In genomic region chrX:152151709-152152108, GRCm38 (mm10) we compare ENCODE assay signal across 8 mouse cellular contexts. TPM values are rescaled to one million over a fixed set of nuclear protein-coding genes. Genes with fewer than 3 reads are reported as not detected.
DNase-seq lines count a peak whose midpoint lies in the region; ATAC-seq and TF ChIP-seq lines count a peak whose summit lies in the region.

No protein-coding gene starts in this region.

- ATAC-seq in hindbrain, postnatal 0 days, result peak; percentile 72; the same call in 1 of the 2 replicates
- peak; percentile 60 for ATAC-seq in megakaryocyte, adult 5-6 weeks (ENCODE audit: poor library complexity, severe bottlenecking)

- H3K27ac ChIP-seq in heart, embryonic 10.5 days, result no peak overlapping the region
- no peak overlapping the region for H3K27ac ChIP-seq in hindbrain, postnatal 0 days

- peak; percentile 79 for TF ChIP-seq CTCF in hindbrain, postnatal 0 days (IDR thresholded peaks at IDR 0.05; ENCODE audit: low read depth)

- H3K27me3 ChIP-seq in heart, embryonic 10.5 days (ENCODE audit: insufficient read depth, poor library complexity, severe bottlenecking), result peaks cover 28% of the 10 kb centered on the region
- no peaks in the 10 kb centered on the region; the same call in 1 of the 2 replicates for H3K27me3 ChIP-seq in hindbrain, postnatal 0 days (ENCODE audit: insufficient read depth, low read length)

- no peaks in the 10 kb centered on the region for H3K4me1 ChIP-seq in heart, embryonic 10.5 days
- H3K4me1 ChIP-seq in hindbrain, postnatal 0 days (ENCODE audit: insufficient read depth, low read length), result no peaks in the 10 kb centered on the region

- H3K9me3 ChIP-seq in heart, embryonic 10.5 days, result no peaks in the 10 kb centered on the region
- no peaks in the 10 kb centered on the region for H3K9me3 ChIP-seq in hindbrain, postnatal 0 days (ENCODE audit: low read length)

- H3K4me2 ChIP-seq in hindbrain, postnatal 0 days (ENCODE audit: low read depth, low read length), result no peak overlapping the region

- 15% methylated on average over 6 of the region's 6 CpGs for WGBS in heart, embryonic 10.5 days
- 11% methylated on average over 6 of the region's 6 CpGs for WGBS in hindbrain, postnatal 0 days

- H3K9ac ChIP-seq in hindbrain, postnatal 0 days (replicated peaks; ENCODE audit: low read length), result no peak overlapping the region

- H3K36me3 ChIP-seq in heart, embryonic 10.5 days, result no peaks in the 10 kb centered on the region
- no peaks in the 10 kb centered on the region for H3K36me3 ChIP-seq in hindbrain, postnatal 0 days (ENCODE audit: insufficient read depth, low read length)

- H3K4me3 ChIP-seq in heart, embryonic 10.5 days, result no peak overlapping the region
- no peak overlapping the region for H3K4me3 ChIP-seq in hindbrain, postnatal 0 days (ENCODE audit: low read length)

- peak; percentile 45 to 84 for DNase-seq in heart, adult 18-20 months
- no peak for DNase-seq in heart, embryonic 10.5 days (ENCODE audit: low spot score)
- DNase-seq in 416B (ENCODE audit: low read depth) (peak; percentile 60), adipocyte (ENCODE audit: low spot score) (peak; percentile 71)
- DNase-seq in embryo, embryonic 9.5 days (ENCODE audit: extremely low spot score), result peak; percentile 35
- peak; percentile 79 for DNase-seq in hindbrain, postnatal 0 days (ENCODE audit: low spot score)
- peak; percentile 54 for DNase-seq in testis, postnatal 10 days (ENCODE audit: low spot score)

RNA-seq across cellular contexts. Expression of gene Iqsec2, which starts 7.6 kb away (rescaled TPM):
- total RNA-seq in heart, adult 18-20 months (2021), result 10 to 100 TPM; 63.0 to 85.4 TPM
- polyA plus RNA-seq in heart, embryonic 10.5 days (2016; fragmentation: Nextera tagmentation; extraction: Ambion mirVana), result 7.7 and 17.3 TPM in 2 replicates
- 27.3 and 30.0 TPM in 2 replicates for total RNA-seq in hindbrain, postnatal 0 days (2014; rRNA removed)
- polyA plus RNA-seq in hindbrain, postnatal 0 days (2015; fragmentation: Nextera tagmentation; extraction: Ambion mirVana), result 9.5 and 9.7 TPM in 2 replicates
- total RNA-seq in megakaryocyte, adult 5-6 weeks (2015), result 9.0 and 10.5 TPM in 2 replicates
- total RNA-seq in megakaryocyte, adult 5-6 weeks (2017), result 5.1 and 8.7 TPM in 2 replicates
